Mouse (Mus musculus) heart, embryonic 11.5 days (tissue): ENCODE measurements around the gene Rps5. TPM values are rescaled to one million over a fixed set of nuclear protein-coding genes. Genes with fewer than 3 reads are reported as not detected.

Experiments used
- ATAC-seq: fragments of 200-750 bp; cut with Nextera tagmentation; replicated peaks from 2 replicates; pipeline ENCODE4 v1.8.0; 2017; ENCODE audit warnings: moderate library complexity; ENCODE audit not compliant: insufficient number of reproducible peaks, low FRiP score, low TSS enrichment
- H3K27ac ChIP-seq: fragments of 300-500 bp; sonication (generic); 2 replicates; pipeline ENCODE4 v1.5.1; 2014; ENCODE audit warnings: mild to moderate bottlenecking, low read depth, low read length
- H3K27me3 ChIP-seq: fragments of 300-500 bp; sonication (generic); 2 replicates; pipeline ENCODE4 v1.6.1; 2014; ENCODE audit warnings: mild to moderate bottlenecking, low read length, mixed read lengths; ENCODE audit not compliant: control insufficient read depth, insufficient read depth
- H3K36me3 ChIP-seq: fragments of 300-500 bp; sonication (generic); 2 replicates; pipeline ENCODE4 v1.6.1; 2014; ENCODE audit warnings: mild to moderate bottlenecking, low read length, moderate library complexity, mixed read lengths; ENCODE audit not compliant: control insufficient read depth, insufficient read depth
- H3K4me1 ChIP-seq: fragments of 300-500 bp; sonication (generic); 2 replicates; pipeline ENCODE4 v1.6.1; 2014; ENCODE audit warnings: low read length; ENCODE audit not compliant: control insufficient read depth, insufficient read depth
- H3K4me2 ChIP-seq: fragments of 300-500 bp; sonication (generic); 2 replicates; pipeline ENCODE4 v1.6.1; 2014; ENCODE audit warnings: mild to moderate bottlenecking, moderate library complexity
- H3K4me3 ChIP-seq: fragments of 300-500 bp; sonication (generic); 2 replicates; pipeline ENCODE4 v1.5.1; 2014; ENCODE audit warnings: low read depth, low read length
- H3K9ac ChIP-seq: fragments of 300-500 bp; sonication (generic); 2 replicates; pipeline ENCODE4 v1.6.1; 2014; ENCODE audit warnings: mild to moderate bottlenecking, low read depth, low read length, moderate library complexity
- H3K9me3 ChIP-seq: fragments of 300-500 bp; sonication (generic); replicated peaks from 2 replicates; pipeline ENCODE4 v1.6.1; 2016; ENCODE audit warnings: low read length; ENCODE audit not compliant: control insufficient read depth
- WGBS: fragments of 180-500 bp; shearing (Covaris S2); extraction: QIAGEN DNeasy Blood & Tissue Kit; methylation state at CpG from one replicate; pipeline ENCODE4 v1.1.7; 2014; ENCODE audit not compliant: insufficient replicate concordance; 5-methylcytosine and 5-hydroxymethylcytosine counted together
- polyA plus RNA-seq: library from polyadenylated mRNA; unstranded; fragments of >200 nt; fragmentation: Nextera tagmentation; extraction: Ambion mirVana; gene quantifications from 2 replicates; pipeline ENCODE4 v1.2.1, GENCODE M21; 2014

Gene Rps5
- polyA plus RNA-seq, 1 experiment from 2014 or later, result 704 TPM

GRCm38 (mm10) chr7:12961511-12962141 is 39.5 kb downstream of the Rps5 start:
- 6% methylated on average over 29 of the region's 29 CpGs for WGBS
- peak; percentile 43 for ATAC-seq
- no peaks in the 10 kb centered on the region for H3K9me3 ChIP-seq
- H3K27ac ChIP-seq, result peak overlapping the region; percentile 88
- H3K9ac ChIP-seq, result peak overlapping the region; percentile 80
- H3K4me1 ChIP-seq, result peaks cover 5% of the 10 kb centered on the region
- no peaks in the 10 kb centered on the region for H3K27me3 ChIP-seq
- H3K36me3 ChIP-seq, result no peaks in the 10 kb centered on the region
- peak overlapping the region; percentile 76 for H3K4me2 ChIP-seq
- peak overlapping the region; percentile 61 for H3K4me3 ChIP-seq

- Histone ChIP-seq H3K4me2 (peak within 1 kb of the TSS; percentile 97), H3K36me3 (peaks cover 11% of the 10 kb centered on the region), H3K4me1 (peaks cover 8% of the 10 kb centered on the region), H3K9ac (peak within 1 kb of the TSS; percentile 93), H3K9me3 (no peaks in the 10 kb centered on the region), H3K4me3 (peak within 1 kb of the TSS; percentile 91), H3K27ac (peak within 1 kb of the TSS; percentile 90), H3K27me3 (no peaks in the 10 kb centered on the region)
- under 1% methylated on average over 23 of the region's 23 CpGs for WGBS
- ATAC-seq, result peak; percentile 92
Measured at GRCm38 (mm10) chr7:12965678-12966091, 43.6 kb downstream of the Rps5 start, which contains the start of gene Zfp324. Gene Zfp324 (plus strand): TSS chr7:12965838.

- H3K9ac ChIP-seq, result peak overlapping the region; percentile 93
- peak overlapping the region; percentile 90 for H3K27ac ChIP-seq
- H3K4me2 ChIP-seq, result peak overlapping the region; percentile 97
- peaks cover 8% of the 10 kb centered on the region for H3K4me1 ChIP-seq
- H3K9me3 ChIP-seq, result no peaks in the 10 kb centered on the region
- no peaks in the 10 kb centered on the region for H3K27me3 ChIP-seq
- peak; percentile 78 for ATAC-seq
- H3K4me3 ChIP-seq, result peak overlapping the region; percentile 91
- under 1% methylated on average over 29 of the region's 29 CpGs for WGBS
- peaks cover 17% of the 10 kb centered on the region for H3K36me3 ChIP-seq
Measured at GRCm38 (mm10) chr7:12966104-12966845, 44.2 kb downstream of the Rps5 start.

GRCm38 (mm10) chr7:12970906-12971305 is 48.8 kb downstream of the Rps5 start:
- H3K27me3 ChIP-seq, result no peaks in the 10 kb centered on the region
- peaks cover 3% of the 10 kb centered on the region; the same call in 1 of the 2 replicates for H3K4me1 ChIP-seq
- no peak overlapping the region for H3K4me3 ChIP-seq
- no peak overlapping the region for H3K4me2 ChIP-seq
- WGBS, result 90% methylated on average over 25 of the region's 25 CpGs
- H3K27ac ChIP-seq, result no peak overlapping the region
- ATAC-seq, result no peak
- H3K36me3 ChIP-seq, result peaks cover 21% of the 10 kb centered on the region
- no peaks in the 10 kb centered on the region for H3K9me3 ChIP-seq
- H3K9ac ChIP-seq, result no peak overlapping the region

Other genes with a start within 250 kb of the Rps5 start
- not detected in 2 replicates for gene Vmn2r55, start 237.3 kb upstream of the Rps5 start, polyA plus RNA-seq
- gene Vmn2r56, start 187.3 kb upstream of the Rps5 start, polyA plus RNA-seq, result not detected in 2 replicates
- 8.5 and 9.1 TPM in 2 replicates for gene Zscan18, start 118.7 kb upstream of the Rps5 start, polyA plus RNA-seq
- 12.4 and 13.4 TPM in 2 replicates for gene Zfp329, start 103.4 kb upstream of the Rps5 start, polyA plus RNA-seq
- gene Zfp110, start 87.5 kb upstream of the Rps5 start, polyA plus RNA-seq, result 21.6 and 25.6 TPM in 2 replicates
- 2.8 and 3.6 TPM in 2 replicates for gene Zfp128, start 41.1 kb upstream of the Rps5 start, polyA plus RNA-seq
- gene Zscan22, start 24.5 kb upstream of the Rps5 start, polyA plus RNA-seq, result 14.5 and 17.0 TPM in 2 replicates
- 0.53 and 0.65 TPM in 2 replicates for gene Rnf225, start 5.1 kb downstream of the Rps5 start, polyA plus RNA-seq
- 6.8 and 7.1 TPM in 2 replicates for gene Zfp324, start 43.5 kb downstream of the Rps5 start, polyA plus RNA-seq
- 4.3 and 5.5 TPM in 2 replicates for gene Zfp446, start 55.6 kb downstream of the Rps5 start, polyA plus RNA-seq
- gene Slc27a5, start 75.9 kb downstream of the Rps5 start, polyA plus RNA-seq, result not detected in 2 replicates
- 252 and 256 TPM in 2 replicates for gene Trim28, start 76.8 kb downstream of the Rps5 start, polyA plus RNA-seq
- 13.6 and 16.0 TPM in 2 replicates for gene Zbtb45, start 87.7 kb downstream of the Rps5 start, polyA plus RNA-seq
- gene Chmp2a, start 112.5 kb downstream of the Rps5 start, polyA plus RNA-seq, result 148 and 149 TPM in 2 replicates
- gene Ube2m, start 116.0 kb downstream of the Rps5 start, polyA plus RNA-seq, result 172 and 174 TPM in 2 replicates
- 1.5 and 1.7 TPM in 2 replicates for gene Mzf1, start 132.5 kb downstream of the Rps5 start, polyA plus RNA-seq
- gene Vmn1r85, start 172.9 kb downstream of the Rps5 start, polyA plus RNA-seq, result not detected in 2 replicates
- gene Vmn1r86, start 197.6 kb downstream of the Rps5 start, polyA plus RNA-seq, result not detected in 2 replicates
- not detected in 2 replicates for gene Vmn1r87, start 217.9 kb downstream of the Rps5 start, polyA plus RNA-seq
- not detected in 2 replicates for gene Vmn1r88, start 237.3 kb downstream of the Rps5 start, polyA plus RNA-seq